Mouse (Mus musculus) layer of hippocampus, postnatal 36 days (tissue): ENCODE measurements around the gene Tm6sf2. TPM values are rescaled to one million over a fixed set of nuclear protein-coding genes. Genes with fewer than 3 reads are reported as not detected.
A peak's percentile ranks its signal among the peaks of the same experiment; 100 is the strongest.

Experiments
- DNase-seq, 2 experiments: peaks; one replicate each; pipeline ENCODE4 v3.0.0; 2022
- total RNA-seq, 2 experiments: library from RNA; stranded (reverse); gene quantifications; 2 replicates each; pipeline ENCODE4 v1.2.3; 2021

The Tm6sf2 gene
- total RNA-seq, 2 experiments from 2014 or later: 5.0 to 8.5 TPM

- DNase-seq: no peak
Measured at GRCm38 (mm10) chr8:70089296-70089960, 16.7 kb downstream of the Tm6sf2 start.

- no peak for DNase-seq
Measured at GRCm38 (mm10) chr8:70092786-70093185, 20.1 kb downstream of the Tm6sf2 start.

GRCm38 (mm10) chr8:70099276-70099675 lies 26.6 kb downstream of the Tm6sf2 start:
- DNase-seq: no peak

GRCm38 (mm10) chr8:70100241-70100640 lies 27.5 kb downstream of the Tm6sf2 start:
- no peak for DNase-seq

GRCm38 (mm10) chr8:70104506-70104905 lies 31.8 kb downstream of the Tm6sf2 start:
- no peak for DNase-seq

- DNase-seq: no peak
Measured at GRCm38 (mm10) chr8:70104922-70105321, 32.2 kb downstream of the Tm6sf2 start.

GRCm38 (mm10) chr8:70110451-70110850 lies 37.7 kb downstream of the Tm6sf2 start:
- DNase-seq: no peak

GRCm38 (mm10) chr8:70111192-70111795 lies 38.6 kb downstream of the Tm6sf2 start:
- no peak for DNase-seq

- DNase-seq: no peak
Measured at GRCm38 (mm10) chr8:70112401-70113016, 39.8 kb downstream of the Tm6sf2 start.

- no peak for DNase-seq
Measured at GRCm38 (mm10) chr8:70114488-70114887, 41.8 kb downstream of the Tm6sf2 start.

GRCm38 (mm10) chr8:70114892-70115291 lies 42.2 kb downstream of the Tm6sf2 start:
- no peak for DNase-seq

GRCm38 (mm10) chr8:70117611-70118010 lies 44.9 kb downstream of the Tm6sf2 start:
- no peak for DNase-seq

- DNase-seq: peak; percentile 54 to 62
Measured at GRCm38 (mm10) chr8:70118726-70119700, 46.3 kb downstream of the Tm6sf2 start.

GRCm38 (mm10) chr8:70120667-70121066 lies 47.9 kb downstream of the Tm6sf2 start, which contains the start of gene Ncan:
TSS of gene Ncan (minus strand) at chr8:70120873.
- peak; percentile 88 for DNase-seq

GRCm38 (mm10) chr8:70122863-70123262 lies 50.1 kb downstream of the Tm6sf2 start:
- DNase-seq: no peak

GRCm38 (mm10) chr8:70124992-70125391 lies 52.3 kb downstream of the Tm6sf2 start:
- no peak for DNase-seq

GRCm38 (mm10) chr8:70128435-70128834 lies 55.7 kb downstream of the Tm6sf2 start:
- DNase-seq: peak; percentile 72 to 76

GRCm38 (mm10) chr8:70129309-70129952 lies 56.7 kb downstream of the Tm6sf2 start:
- peak; percentile 82 to 83 for DNase-seq
